Mouse (Mus musculus): ENCODE results near the gene Fcrl5.

- TF ChIP-seq GATA1 (IDR thresholded peaks at IDR 0.05; ENCODE audit: low read length) (no peak), TAL1 (IDR thresholded peaks at IDR 0.05; ENCODE audit: low read length) (no peak)
Observed at GRCm38 (mm10) chr3:87525043-87525836, 89.7 kb downstream of the Fcrl5 start, which contains the start of gene Etv3.

All from erythroblast, embryonic 14.5 days (primary cell).